Mouse (Mus musculus) liver, adult 2 months (tissue): ENCODE measurements at regions not wholly inside any gene's neighbourhood (a gene's known extent, or its start where the extent isn't known, plus 50 kb on each side); places are given as distances from the start of the nearest gene placed in this dataset.
A peak's percentile ranks its signal among the peaks of the same experiment; 100 is the strongest.

ENCODE experiments used
- DNase-seq: peaks from one replicate; pipeline ENCODE4 v3.0.0-alpha.2; 2011; ENCODE audit warnings: low read depth, low spot score; ENCODE audit errors: extremely low read depth
- H3K27ac ChIP-seq: fragments of 200-500 bp; replicated peaks from 2 replicates; pipeline ENCODE4 v1.5.1; 2012; ENCODE audit warnings: low read depth, mild to moderate bottlenecking, control low read depth, inconsistent platforms, low read length; ENCODE audit not compliant: insufficient read depth
- H3K27me3 ChIP-seq: fragments of 200-500 bp; 2 replicates; pipeline ENCODE4 v1.6.1; 2012; ENCODE audit warnings: mild to moderate bottlenecking, moderate library complexity, low read length, inconsistent platforms; ENCODE audit not compliant: control insufficient read depth, insufficient read depth
- H3K36me3 ChIP-seq: fragments of 200-500 bp; 2 replicates; pipeline ENCODE4 v1.6.1; 2012; ENCODE audit warnings: low read length, inconsistent platforms; ENCODE audit not compliant: control insufficient read depth, insufficient read depth
- H3K4me1 ChIP-seq: fragments of 200-500 bp; 2 replicates; pipeline ENCODE4 v1.6.1; 2011; ENCODE audit warnings: low read length; ENCODE audit not compliant: control insufficient read depth, insufficient read depth
- H3K4me3 ChIP-seq: fragments of 200-500 bp; 2 replicates; pipeline ENCODE4 v1.5.1; 2011; ENCODE audit warnings: low read depth, mild to moderate bottlenecking, control low read depth, low read length, moderate library complexity; ENCODE audit not compliant: insufficient read depth
- H3K79me2 ChIP-seq: fragments of 200-500 bp; 2 replicates; pipeline ENCODE4 v1.6.1; 2012; ENCODE audit warnings: inconsistent platforms, mild to moderate bottlenecking, low read length, moderate library complexity; ENCODE audit not compliant: control insufficient read depth, insufficient read depth
- H3K9ac ChIP-seq: fragments of 200-500 bp; 2 replicates; pipeline ENCODE4 v1.6.1; 2012; ENCODE audit warnings: low read depth, mild to moderate bottlenecking, control low read depth, inconsistent platforms, low read length
- CTCF ChIP-seq: fragments of 200-500 bp; IDR thresholded peaks from 2 replicates; pipeline ENCODE4 v1.5.1; 2011; ENCODE audit warnings: low read depth, low read length, control low read depth
- POLR2A ChIP-seq: fragments of 200-500 bp; IDR thresholded peaks from 2 replicates; pipeline ENCODE4 v1.6.1; 2011; ENCODE audit warnings: low read length, control low read depth; ENCODE audit not compliant: insufficient read depth; ENCODE audit errors: extremely low read depth
- WGBS: fragments of 180-500 bp; shearing (Covaris S2); methylation state at CpG from one replicate; pipeline ENCODE4 v1.1.7; 2018; 5-methylcytosine and 5-hydroxymethylcytosine counted together

- no peak for DNase-seq
- H3K4me1 ChIP-seq: no peaks in the 10 kb centered on the region
- H3K36me3 ChIP-seq: no peaks in the 10 kb centered on the region
- no peaks in the 10 kb centered on the region for H3K27me3 ChIP-seq
- H3K9ac ChIP-seq: no peak overlapping the region
- no peak overlapping the region for H3K27ac ChIP-seq
- H3K79me2 ChIP-seq: no peaks in the 10 kb centered on the region
- H3K4me3 ChIP-seq: no peak overlapping the region
- TF ChIP-seq CTCF (no peak), POLR2A (no peak)
- WGBS: 72% methylated on average over 4 of the region's 4 CpGs
Observed at GRCm38 (mm10) chr5:42659994-42660393, 573.0 kb upstream of the Cpeb2 start.

GRCm38 (mm10) chr5:42679617-42680016 lies 553.4 kb upstream of the Cpeb2 start:
- TF ChIP-seq POLR2A (no peak), CTCF (no peak)
- Histone ChIP-seq H3K4me3 (no peak overlapping the region), H3K4me1 (no peaks in the 10 kb centered on the region), H3K27me3 (no peaks in the 10 kb centered on the region), H3K36me3 (no peaks in the 10 kb centered on the region), H3K27ac (no peak overlapping the region), H3K79me2 (no peaks in the 10 kb centered on the region), H3K9ac (no peak overlapping the region)
- 82% methylated on average over 5 of the region's 5 CpGs for WGBS
- DNase-seq: no peak

DNA sequence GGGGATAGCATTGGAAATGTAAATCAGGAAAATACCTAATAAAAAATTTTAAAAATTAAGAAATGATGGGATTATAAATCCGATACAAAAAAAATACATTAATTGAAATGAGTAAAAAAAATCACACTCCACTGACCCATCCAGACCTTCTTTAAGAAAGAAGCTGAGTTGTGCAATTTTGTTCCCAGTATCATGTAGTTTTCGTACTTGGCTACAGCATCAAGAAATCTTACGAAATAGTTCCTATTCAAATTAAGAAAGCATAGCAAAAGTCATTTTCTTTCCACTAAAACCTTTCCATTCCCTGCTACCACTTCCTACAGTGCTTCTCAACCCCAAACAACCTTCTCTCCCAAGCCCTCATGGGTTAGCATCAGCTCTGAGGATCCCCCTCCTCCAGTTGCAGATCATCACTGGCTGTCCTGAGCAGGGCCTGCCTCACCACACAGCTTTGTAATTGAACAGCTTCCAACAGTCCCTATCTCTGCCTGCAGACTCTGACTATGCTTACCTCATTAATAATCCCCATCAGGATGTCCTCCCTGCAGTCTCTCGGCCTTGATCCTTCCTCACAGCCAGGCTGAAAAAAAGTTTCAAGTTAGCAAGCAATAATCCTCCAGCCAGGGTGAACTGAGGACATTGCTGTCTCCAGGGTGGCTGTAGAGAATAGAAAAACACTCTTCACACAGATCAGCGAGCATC lies 547.5 kb upstream of the Cpeb2 start:
- Histone ChIP-seq H3K36me3 (no peaks in the 10 kb centered on the region), H3K27ac (no peak overlapping the region), H3K79me2 (no peaks in the 10 kb centered on the region), H3K4me1 (no peaks in the 10 kb centered on the region), H3K27me3 (no peaks in the 10 kb centered on the region), H3K9ac (no peak overlapping the region), H3K4me3 (no peak overlapping the region)
- no peak for DNase-seq
- WGBS: 61% methylated on average over 5 of the region's 5 CpGs
- TF ChIP-seq CTCF (no peak), POLR2A (no peak)

GRCm38 (mm10) chr5:42687176-42687575 lies 545.8 kb upstream of the Cpeb2 start:
- DNase-seq: peak; percentile 47
- H3K79me2 ChIP-seq: no peaks in the 10 kb centered on the region
- no peak overlapping the region for H3K27ac ChIP-seq
- H3K9ac ChIP-seq: no peak overlapping the region
- H3K4me3 ChIP-seq: no peak overlapping the region
- TF ChIP-seq POLR2A (no peak), CTCF (no peak)
- H3K36me3 ChIP-seq: no peaks in the 10 kb centered on the region
- no peaks in the 10 kb centered on the region for H3K27me3 ChIP-seq
- no peaks in the 10 kb centered on the region for H3K4me1 ChIP-seq
